Mouse (Mus musculus): ENCODE measurements at regions not wholly inside any gene's neighbourhood (a gene's known extent, or its start where the extent isn't known, plus 50 kb on each side); places are given as distances from the start of the nearest gene placed in this dataset.

DNA sequence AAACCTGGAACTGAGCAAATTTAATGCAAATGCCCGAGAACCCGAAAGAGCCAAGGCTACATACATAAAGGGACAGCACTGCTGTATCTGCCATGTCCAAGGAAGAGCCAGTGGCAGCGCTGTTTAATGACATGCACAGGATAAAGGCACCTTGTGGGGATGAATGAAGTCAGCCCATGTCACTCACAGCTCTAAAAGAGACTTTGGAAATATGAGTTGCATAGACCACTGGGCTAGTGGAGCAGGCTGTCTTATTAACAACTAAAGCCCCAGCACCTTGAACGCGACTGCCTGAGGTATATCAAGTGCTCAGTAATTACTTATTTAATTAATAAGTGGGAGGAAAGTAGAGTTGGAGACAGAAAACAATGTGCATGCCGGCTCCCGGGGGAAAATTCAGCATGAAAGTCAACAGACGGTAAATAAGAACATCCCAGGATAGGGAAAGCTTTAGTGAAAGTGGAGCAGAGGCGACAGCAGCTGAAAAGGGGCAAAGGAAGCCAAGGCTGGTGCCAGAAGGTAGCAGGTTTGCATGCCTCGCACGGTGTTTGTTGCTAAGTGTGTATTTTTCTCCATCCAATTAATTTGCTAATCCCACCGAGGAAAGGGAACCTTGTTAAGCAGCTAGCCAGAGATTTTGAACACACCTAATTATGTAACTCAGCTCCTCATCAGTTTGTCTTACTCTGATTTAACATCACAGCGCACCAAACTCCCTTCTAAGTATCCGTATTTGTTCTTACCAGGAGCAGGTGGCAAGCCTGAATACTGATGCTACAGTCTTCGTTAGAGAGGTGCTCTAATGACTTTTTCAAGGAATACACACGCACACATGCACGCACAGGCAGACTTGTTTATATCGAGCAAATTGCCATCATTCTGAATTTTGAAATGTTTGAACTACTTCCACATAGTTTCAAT is 167.4 kb downstream of the Triml1 start:
- DNase-seq (ENCODE audit: low spot score in 2 of 2), result peak in 1 of 2 experiments; percentile 10

DNA sequence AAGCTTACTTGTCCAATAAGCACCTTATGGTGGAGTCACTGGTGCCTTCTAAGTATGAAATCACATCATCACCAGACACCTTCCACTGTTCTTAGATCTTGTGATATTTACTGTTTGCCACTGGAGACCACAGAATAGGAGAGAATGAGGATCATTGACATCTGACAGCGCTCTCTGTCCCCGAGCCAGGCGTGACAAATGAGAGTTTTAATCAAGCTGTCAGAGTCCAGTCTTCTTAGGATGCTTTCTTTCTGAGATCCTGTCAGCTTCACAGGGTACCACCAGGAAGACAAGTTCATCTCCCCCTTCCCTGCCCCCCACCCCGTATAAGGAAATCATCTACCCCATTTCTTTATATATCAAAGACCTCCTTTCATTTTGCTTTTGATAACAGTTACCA is 168.7 kb downstream of the Triml1 start:
- DNase-seq (ENCODE audit: low spot score in 2 of 2), result no peak

DNA sequence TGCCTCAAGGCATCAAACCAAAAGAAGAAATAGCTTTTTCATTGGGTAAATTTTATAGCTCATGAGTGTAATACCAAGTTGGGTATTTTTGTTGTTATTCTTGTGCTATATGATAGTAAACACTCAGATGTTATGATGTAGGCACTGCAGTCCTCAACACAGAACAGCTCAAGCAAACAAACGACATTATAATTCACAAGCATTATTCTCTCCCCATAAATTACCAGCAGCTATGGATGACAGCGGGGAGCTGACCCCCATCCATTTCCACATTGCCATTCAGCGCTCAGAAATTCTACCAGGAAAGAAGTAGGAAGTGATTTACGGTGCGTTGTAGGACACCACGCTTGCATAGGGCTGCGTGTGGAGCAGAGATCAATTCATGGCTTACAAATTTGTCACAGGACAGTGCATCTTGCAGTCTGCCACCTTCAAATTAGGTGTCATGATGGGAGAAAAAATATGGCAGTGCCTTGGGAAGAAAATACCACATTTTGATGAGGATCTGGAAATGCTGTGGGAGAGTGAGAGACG is 173.4 kb downstream of the Triml1 start:
- no peak for DNase-seq (ENCODE audit: low spot score in 2 of 2)

DNA sequence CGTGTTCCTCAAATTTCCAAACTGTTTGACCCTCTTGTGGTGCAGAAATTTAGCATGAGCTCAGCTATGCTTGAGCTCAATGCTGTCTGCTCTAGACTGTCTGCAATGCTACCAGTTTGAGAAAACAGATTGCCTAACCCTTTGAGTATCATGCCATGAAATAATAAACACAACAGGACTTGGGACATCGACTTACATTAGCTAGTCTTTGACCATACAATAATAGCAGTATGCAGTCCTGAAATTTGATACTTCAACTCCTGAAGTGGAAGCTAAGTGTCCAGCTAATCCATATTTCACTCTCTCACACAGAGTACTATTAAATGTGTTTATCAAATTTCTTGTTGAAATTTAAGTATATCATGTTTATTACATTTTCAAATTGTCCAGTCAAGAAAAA is 176.8 kb downstream of the Triml1 start:
- DNase-seq (ENCODE audit: low spot score in 2 of 2), result no peak

DNA sequence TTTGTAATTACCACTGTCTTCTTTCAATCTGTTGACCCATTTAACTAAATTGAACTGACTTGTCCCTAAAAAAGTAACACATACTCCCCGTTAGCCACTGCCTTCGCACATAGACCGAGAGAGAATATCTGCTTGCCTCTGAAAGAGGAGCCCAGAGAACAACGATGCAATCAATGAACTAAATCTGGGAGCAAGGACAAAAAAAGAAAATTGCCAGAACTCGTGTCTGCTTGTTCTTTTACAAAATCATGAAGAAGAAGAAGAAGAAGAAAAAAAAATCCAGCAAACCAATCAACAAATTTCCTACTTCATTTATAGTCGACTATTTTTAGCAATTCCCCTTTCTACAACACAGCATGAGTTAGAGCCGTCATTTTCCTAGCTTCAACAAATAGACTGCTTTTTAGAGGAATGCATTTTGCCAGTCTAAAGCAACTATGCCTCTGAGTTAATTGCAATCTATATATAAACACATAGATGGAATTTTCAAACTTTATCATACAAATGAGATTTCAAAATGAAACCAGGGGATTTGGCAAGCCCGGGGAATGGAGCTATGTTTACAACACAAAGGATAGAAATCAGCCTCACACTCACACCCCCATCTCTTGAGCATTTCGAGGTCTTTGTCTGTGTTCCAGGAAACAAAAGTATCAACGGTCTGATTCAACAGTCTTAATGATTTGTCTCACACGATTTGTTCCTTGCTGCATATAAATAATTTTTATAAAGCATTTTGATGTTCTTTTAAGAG is 183.1 kb downstream of the Triml1 start:
- no peak for DNase-seq (ENCODE audit: low spot score in 2 of 2)

DNA sequence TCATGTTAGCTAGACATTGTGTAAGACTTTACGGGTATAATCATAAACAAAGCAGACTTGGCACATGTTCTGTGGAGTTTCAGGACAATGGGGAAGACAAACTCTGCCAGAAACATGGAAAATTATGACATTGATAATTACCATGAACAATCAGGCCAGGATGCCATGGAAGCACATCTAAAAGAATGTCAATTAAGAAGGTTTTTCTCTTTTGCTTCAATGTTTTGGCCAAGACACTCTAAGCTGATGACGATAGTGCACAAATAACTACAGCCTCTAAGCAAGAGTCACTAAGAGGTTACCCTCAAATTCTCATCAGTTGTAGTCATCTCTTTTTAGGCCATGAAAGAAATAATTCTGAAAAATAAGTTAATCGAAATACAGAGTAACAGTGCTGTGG is 208.7 kb downstream of the Triml1 start:
- DNase-seq (ENCODE audit: low spot score in 2 of 2), result no peak

DNA sequence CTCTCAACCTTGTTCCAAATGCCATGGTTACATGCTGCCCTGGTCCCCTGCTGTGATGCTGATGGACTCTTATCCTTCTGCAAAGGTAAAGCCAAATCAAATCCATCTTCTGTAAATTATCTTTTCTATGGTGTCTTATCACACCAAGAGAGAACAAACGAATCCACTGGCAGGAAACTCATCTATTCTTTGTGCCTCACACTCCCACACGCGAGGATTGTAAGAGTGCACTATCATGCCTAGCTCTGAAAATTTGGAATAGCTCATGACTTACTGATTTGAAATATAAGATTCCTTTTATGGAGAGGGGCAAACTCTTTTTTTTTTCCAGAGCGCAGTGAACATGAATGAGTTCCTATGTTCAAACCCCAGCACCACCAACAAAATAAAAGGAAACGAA is 249.6 kb downstream of the Triml1 start:
- no peak for DNase-seq (ENCODE audit: low spot score in 2 of 2)

DNA sequence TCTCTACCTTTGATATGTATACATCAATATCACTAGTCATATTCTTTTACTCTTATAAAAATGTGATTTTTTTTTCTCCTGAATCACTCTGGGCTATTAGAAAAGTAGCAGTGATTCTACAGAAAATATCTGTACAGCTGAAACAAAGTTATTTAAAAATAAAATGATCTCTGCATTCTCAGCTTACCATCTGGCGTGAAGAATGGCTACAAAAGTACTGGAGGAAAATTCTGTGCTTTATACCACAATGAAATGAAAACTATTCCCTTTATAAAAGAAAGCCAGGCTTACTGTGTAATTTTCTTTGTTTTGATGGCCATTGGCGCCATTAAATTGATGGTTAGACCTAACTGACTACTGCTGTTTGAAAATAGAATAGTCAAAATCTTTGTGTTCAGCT is 254.8 kb downstream of the Triml1 start:
- no peak for DNase-seq (ENCODE audit: low spot score in 2 of 2)

DNA sequence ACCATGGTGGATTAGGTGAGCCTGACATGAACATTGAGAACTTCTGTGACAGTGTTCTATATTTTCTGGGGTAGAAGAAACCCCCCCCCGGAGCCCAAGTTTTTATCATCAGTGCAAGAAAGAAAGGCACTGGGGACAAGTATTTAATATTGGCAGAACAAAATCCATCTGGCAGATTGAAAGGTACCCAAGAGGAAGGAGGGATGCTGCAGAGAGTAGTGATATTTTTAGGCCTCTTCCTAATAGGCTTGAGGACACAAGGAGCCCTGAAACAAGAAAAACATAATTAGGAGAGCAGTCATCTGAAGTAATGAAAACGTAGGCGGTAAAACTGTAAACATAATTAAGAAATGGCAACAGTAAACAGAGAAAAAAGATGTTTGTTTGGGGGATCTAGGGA is 271.0 kb downstream of the Triml1 start:
- DNase-seq (ENCODE audit: low spot score in 2 of 2), result no peak
